Mouse (Mus musculus) lung, postnatal 0 days (tissue): ENCODE data around the gene Tgfb2.
A peak's percentile ranks its signal among the peaks of the same experiment; 100 is the strongest.

ENCODE experiments used
- CTCF ChIP-seq: IDR thresholded peaks from 2 replicates; pipeline ENCODE4 v1.5.1; 2016; ENCODE audit warnings: antibody characterized with exemption, mild to moderate bottlenecking
- EP300 ChIP-seq: IDR thresholded peaks from 2 replicates; pipeline ENCODE4 v1.6.1; 2016; ENCODE audit warnings: antibody characterized with exemption, mild to moderate bottlenecking, control low read depth

DNA sequence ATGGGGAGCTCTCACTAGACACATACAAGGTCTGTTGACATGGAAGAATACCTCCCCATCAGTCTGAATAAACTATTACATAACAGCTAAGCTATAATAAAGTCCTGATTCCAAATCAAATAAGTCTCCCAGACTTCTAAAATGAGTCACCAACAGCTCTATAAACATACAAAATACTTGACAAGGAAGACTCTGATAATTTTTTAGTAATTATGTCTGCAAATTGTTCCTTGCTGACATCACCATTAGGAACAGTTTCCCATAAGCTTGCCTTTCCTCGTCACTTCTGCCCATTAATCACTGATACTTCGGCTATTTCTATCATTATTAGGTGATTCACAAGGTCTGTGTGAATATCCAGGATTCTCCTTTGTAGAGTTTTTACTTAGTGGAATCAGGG is 124.1 kb downstream of the Tgfb2 start:
- TF ChIP-seq EP300 (peak; percentile 35; the same call in 1 of the 2 replicates), CTCF (no peak)
